Mouse (Mus musculus) layer of hippocampus, postnatal 36 days (tissue): ENCODE measurements around the gene Kif5a. TPM values are rescaled to one million over a fixed set of nuclear protein-coding genes. Genes with fewer than 3 reads are reported as not detected.
"Not testable (repeated sequence)": the region's sequence is repeated elsewhere in the genome, so short reads cannot be mapped to it uniquely, and the experiment has no call there.

ENCODE experiments used
- DNase-seq, 2 experiments: peaks; one replicate each; pipeline ENCODE4 v3.0.0; 2022
- total RNA-seq, 2 experiments: library from RNA; stranded (reverse); gene quantifications; 2 replicates each; pipeline ENCODE4 v1.2.3; 2021

Kif5a gene
- total RNA-seq, 2 experiments from 2014 or later, result 715 to 742 TPM

DNA sequence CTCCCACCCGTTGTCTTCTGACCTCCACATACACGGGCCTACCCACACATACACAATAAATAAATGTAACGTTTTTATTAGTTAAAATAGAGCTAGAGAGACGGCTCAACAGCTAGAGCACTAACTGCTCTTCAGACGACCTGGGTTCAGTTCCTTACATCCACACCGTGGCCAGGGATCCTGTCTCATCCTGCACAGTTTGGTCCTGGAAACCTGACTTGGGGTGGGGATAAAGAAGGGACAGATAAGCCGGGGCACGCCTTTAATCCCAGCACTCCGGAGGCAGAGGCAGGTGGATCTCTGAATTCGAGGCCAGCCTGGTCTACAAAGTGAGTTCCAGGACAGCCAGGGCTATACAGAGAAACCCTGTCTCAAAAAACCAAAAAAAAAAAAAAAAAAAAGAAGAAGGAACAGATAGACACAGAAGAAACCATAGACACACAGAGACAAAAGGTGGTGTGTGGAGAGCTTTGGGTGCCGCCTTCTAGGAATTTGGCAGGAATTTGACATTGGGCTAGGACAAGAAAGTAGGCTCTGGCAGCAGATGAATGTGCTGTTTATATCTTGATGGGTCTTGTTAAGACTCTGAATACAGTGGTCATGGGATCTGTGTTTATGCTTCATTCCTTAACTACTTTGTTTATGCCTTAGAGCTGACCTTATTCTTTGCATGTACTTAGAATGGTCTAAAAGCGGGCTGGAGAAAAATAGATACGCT, 49.3 kb downstream of the Kif5a start:
- DNase-seq, result no peak

DNA sequence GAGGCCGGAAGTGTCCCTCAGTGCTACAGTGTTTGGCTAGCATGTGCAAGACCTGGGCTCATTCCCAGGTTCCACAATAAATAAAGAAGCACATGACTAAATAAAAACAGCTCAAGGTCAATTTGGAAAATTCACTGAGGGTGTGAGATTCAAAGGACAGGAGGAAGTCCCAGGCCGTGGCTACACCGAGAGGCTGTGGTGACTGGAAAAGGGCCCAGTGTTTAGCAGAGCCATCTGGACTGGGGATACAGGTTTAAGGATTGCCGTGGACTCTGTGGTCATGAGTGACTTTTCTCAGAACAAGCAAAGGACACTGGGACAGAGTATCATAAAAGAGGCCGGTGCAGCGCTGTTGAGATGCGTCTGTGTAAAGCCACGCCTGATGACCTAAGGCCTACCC, 49.9 kb downstream of the Kif5a start:
- no peak for DNase-seq

DNA sequence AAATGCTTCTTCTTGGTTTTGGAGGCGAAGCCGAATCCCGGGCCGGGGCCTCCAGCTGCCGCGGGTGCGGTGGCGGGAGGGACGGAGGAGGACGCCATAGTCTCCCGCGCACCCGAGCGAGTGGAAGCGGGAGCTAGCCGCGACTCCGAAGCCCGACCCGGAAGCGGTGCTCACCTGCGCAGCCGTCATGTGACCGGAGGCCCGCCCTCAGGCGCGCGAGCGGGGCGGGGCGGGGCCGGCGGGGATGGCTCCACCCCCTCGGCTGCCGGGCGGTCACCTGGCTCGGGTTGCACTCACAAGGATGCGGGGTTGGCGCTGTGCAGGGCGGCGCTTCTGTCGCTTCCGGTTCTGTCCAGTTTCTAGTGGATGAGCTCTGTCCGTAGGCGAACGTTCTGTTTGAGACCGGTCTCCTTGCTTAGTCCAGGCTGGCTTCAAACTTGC, 51.7 kb downstream of the Kif5a start, which contains the start of gene Pip4k2c:
Pip4k2c (minus strand) TSS at position 172 of the 441 bp plus-strand sequence.
- DNase-seq, result peak; percentile 88 to 90

DNA sequence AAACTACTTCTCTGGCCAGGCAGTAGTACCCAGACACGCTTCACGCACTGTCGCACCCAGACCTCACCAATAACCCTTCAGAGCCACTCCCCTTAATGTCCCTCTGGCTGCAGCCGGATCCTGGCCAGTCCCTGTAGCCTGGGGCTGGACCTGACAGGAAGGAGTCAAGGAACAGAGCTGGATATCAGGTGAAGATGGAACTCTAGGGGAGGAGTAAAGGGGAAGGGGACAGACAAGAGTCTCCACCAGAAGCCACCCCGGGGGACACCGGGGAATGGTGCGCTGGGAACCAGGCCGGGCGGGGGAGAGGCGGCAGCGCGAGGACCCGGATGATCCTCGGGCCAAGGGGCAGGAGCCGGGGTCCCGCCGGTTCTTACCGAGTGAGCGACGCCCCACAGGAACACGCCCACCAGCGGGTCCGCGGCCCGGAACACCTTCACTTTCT, 52.2 kb downstream of the Kif5a start:
- DNase-seq, result no peak

DNA sequence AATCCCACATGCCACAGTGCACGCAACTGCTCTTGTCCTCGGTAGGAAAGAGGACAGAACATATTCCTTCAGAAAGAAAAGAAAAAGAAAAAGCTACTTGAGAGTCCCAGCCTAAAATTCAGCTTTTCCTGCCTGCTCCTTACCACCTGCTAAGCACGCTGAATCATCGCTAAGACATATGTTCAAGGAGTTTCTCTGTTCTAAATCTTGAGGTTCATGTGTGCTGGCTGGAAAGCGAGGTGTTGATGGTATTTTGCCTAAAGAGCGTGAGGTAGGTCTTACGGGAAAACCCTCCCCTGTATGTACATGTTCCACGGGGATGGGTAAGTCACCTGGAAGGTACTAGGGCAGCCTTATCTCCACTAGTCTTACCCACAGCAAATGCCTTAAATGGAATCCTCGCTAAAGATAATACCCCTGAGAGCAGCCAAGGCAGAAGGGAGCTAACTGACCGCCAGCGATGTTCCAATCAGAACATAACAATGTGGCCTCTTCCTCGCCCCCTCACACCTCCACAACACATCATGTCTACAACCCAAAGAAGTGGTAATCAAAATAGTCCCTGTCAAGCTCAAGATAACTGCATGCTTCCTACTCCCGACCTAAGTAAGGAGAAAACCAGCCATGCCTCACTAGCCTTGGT, 53.1 kb downstream of the Kif5a start:
- DNase-seq, result no peak

DNA sequence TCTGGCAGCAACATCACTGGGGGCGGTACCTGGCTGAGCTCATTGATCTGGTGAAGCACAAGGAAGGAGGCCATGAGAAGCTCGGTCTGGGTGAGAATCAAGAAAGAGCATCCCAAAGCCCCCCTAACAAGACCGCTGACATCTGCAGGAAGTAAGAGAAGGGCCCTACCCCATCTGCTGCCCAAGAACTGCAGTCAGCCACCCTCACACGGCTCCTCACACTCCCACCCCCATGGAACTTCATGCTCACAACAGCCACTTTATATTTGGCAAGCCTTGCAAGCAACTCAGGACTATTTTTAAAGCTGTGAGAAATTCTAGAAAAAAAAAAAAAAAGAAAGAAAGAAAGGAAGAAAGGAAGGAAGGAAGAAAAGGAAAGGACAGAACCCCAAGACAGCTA, 54.2 kb downstream of the Kif5a start:
- DNase-seq, result no peak

DNA sequence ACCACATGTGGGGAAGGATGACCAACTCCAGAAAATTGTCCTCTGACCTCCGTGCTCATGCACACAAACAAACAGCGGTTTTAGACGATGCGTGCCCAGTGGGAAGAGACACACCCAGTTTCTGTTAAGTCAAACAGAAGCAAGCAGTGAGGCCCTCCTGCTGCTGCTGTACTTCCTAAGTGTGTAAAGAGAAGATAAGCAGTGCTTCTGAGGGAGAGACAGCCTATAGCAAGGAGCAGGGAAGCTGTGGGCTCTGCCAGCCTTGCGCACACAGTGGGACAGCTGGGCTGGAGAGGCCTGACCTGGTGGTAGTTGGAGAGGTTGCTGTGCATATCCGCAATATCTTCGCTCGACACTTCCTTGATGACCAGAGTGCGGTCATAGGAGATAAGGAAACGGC, 57.8 kb downstream of the Kif5a start:
- no peak for DNase-seq

DNA sequence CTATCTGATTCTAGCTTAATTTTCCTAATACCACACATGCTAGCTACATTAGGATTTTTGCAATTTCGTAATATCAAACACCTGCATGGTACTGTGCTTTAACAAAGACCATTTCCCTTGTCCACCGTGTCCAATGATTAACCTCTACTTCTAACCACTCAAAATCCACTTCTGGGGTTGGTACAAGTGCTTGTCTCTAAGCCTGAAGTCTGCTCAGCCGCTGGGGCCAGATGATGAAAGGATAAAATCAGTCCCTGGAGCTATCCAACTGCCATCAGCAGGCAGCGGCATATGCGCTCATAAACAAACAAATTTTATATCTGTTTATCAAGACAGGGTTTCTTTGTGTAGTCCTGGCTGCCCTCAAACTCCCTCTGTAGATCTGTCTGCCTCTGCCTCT, 58.6 kb downstream of the Kif5a start:
- no peak for DNase-seq

DNA sequence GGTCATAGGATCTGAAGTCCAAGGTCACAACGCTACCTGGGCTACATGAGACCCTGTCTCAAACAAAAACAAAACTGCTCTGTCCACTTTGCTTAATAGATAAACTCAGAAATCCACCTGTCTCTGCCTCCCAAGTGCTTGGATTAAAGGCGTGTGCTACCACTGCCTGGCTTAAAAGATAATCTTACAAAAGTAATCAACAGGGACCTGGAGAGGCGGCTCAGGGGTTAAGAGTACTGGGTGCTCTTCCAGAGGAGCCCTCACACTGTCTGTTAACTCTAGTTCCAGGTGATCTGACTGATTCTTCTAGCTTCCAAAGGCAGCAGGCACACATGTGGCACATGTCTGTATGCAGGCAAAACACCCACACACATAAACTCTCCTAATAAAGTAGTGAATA, 60.0 kb downstream of the Kif5a start:
- no peak for DNase-seq

DNA sequence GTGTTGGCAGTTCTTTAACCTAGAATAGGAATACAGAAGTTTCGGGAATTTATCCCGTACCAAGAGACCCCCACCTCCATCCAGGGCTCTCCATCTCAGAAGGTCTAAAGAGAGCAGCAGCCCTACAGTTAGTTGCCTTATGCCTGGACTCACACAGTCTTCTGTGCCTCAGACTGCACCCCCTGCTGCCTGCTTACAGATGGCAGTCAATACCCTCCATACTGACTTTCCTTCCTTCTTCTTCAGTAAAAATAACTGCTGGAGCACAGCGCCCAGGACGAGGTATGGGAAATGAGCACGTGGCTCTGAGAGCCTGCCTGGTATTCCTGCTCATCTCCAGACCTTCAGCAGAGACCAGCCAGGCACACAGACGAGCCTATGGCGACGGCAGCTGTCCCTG, 62.9 kb downstream of the Kif5a start:
- DNase-seq, result no peak

DNA sequence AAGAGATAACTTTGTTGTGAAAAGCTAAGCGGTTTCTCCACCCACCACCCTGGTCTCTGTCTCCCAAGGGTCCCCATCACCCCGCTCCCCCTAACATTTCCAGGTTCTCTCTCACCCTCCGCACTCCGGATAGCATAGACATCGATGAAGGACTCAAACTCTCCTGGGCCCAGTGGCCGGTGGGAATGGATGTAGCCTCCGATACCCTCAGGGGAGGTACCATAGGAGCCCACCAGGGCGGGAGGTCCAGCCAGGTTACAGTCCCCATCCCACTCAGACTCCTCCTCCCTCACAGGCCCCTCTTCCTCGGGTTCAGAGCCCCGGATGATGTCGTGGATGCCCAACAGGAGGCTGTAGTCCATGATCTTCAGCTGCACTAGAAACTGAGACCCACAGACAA, 63.7 kb downstream of the Kif5a start:
- no peak for DNase-seq

DNA sequence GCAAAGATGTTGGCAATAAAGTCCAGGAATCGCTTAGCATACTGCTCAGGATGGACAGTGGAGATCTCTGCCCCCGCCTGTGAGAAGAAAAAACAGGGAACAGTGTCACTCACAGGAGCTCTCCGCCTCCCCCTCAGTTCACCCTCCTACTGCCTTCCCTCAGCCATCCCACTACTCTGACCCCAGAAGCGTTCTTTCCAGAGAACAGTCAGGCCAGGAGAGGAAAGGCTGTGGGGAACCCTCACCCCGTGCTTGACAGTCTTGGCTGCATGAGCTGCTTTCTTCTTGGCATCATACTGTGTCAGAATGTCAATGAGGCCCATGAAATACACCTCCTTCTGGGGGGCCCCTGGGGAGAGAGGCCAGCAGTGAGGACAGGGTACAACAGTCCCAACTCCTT, 64.1 kb downstream of the Kif5a start:
- no peak for DNase-seq

DNA sequence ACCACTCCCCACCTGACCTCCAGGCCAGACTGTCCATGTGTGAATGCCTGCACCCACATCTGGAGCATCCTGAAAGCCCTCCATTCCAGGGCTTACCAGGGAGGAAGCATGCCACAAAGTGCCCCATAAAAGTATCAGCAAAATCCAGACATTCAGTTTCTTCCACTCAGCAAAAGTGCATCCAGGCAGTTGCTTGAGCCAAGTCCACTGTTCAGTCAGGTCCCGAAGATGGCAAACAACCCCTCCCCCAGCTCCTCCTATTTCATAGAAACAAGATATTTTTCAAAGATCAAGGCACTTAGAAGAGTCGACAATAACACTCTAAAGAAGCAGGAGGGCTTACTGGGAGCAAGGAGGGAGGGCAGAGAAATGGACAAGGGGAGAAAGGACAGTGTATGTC, 64.7 kb downstream of the Kif5a start:
- DNase-seq, result no peak

DNA sequence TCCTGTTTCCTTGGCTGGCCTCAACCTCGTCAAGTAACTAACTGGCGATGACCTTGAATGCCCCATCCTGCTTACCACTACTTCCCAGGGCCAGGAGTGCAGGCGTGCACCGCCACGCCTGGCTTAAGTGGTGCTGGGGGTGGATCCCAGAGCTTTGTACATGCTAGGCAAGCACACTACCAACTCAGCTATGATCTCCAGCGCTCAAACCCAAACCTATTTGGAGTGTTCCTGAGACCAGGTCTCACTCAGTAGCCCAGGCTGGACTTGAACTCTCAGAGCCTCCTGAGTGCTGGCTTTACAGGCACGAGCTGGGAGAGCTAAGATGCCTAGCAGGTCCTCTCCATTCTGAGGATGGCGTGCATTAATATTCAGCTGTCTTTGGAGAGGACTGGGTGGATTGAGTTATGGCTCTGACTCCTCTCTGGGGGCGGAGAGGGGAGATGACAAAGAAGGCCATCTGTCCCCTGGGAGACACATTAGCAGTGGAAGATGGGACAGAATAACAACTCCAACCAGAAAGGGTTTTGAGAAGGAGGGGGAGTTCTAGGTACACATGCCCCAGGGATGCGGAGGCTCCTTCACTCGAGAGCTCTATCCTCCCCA, 65.5 kb downstream of the Kif5a start:
- no peak for DNase-seq

DNA sequence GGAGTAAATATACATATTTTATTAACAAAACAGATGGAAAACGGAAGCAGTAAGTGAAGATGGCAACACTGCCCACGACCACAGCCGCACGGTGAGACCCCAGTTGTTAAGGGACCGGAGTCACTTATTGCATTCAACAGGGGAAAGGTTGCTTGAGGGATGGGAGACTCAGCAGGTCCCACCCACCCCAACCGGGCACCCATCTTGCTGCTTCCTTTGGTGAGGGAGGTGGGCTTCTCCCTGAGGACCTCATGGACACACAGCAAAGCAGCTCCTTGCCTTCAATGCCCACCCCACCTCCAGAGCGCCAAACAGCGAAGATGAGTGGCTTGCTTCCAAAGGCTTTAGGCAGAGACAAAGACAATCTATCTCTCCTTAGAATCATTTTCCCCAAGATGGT, 66.0 kb downstream of the Kif5a start:
- no peak for DNase-seq

DNA sequence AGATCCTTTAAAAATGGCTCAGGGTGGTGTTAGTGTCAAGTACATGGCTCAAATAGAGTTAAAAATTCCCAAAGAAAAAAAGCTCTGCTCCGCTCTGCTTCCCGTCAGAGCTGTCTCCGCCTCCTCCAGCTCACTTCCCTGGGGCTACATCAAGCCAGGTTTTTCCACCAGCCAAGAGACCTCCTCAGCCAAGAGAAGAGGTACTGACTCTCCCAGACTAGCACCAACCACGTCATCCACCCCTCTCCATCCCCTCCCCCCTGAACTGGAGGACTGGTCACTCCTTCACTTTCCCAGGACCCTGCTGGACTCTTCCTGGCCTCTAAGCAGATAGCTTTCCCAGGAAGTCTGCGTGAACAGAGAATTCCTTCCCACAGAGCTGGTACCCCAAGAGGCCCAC, 66.8 kb downstream of the Kif5a start:
- peak in 1 of 2 experiments; percentile 65 for DNase-seq

DNA sequence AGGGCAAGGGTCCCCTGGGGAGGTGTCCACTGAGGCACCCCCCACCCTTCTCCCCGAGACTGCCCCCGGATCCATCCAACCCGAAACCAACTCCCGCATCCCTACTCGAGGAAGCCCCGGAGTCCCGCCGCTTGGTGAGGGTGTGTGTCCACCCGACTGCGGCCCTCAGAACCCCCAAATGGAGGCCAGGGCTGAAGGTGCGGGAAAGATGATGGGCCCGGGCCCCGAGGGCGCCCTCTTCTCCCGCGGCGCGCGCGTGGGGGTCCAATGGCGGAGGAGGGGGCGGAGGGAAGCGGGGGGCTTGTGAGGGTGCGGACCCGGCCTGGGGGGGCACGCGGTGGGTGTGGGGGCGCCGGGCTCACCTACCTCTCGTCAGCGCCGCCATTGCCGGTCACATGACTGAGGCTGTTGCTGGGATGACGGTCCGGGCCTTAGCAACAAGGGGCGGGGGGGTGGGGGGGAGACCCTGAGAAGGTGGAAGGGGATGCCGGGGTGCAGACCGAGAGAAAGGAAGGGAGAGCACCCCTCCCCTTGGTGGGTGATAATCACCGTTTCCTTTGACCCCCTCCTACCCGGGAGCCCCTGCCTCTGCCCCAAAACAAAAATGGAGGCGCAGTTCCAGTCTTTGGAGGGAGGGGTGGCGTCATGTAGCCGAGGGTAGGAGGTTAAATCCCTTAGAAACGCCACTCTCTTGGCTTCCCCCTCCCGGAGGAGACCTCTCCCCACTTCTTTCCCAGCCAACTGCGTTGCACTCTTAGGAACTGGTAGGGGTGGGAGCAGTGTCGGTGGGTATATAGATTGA, 67.6 kb downstream of the Kif5a start, which contains the start of gene Dtx3:
Dtx3 (minus strand) TSS at position 401 of the 802 bp plus-strand sequence.
- no peak for DNase-seq

DNA sequence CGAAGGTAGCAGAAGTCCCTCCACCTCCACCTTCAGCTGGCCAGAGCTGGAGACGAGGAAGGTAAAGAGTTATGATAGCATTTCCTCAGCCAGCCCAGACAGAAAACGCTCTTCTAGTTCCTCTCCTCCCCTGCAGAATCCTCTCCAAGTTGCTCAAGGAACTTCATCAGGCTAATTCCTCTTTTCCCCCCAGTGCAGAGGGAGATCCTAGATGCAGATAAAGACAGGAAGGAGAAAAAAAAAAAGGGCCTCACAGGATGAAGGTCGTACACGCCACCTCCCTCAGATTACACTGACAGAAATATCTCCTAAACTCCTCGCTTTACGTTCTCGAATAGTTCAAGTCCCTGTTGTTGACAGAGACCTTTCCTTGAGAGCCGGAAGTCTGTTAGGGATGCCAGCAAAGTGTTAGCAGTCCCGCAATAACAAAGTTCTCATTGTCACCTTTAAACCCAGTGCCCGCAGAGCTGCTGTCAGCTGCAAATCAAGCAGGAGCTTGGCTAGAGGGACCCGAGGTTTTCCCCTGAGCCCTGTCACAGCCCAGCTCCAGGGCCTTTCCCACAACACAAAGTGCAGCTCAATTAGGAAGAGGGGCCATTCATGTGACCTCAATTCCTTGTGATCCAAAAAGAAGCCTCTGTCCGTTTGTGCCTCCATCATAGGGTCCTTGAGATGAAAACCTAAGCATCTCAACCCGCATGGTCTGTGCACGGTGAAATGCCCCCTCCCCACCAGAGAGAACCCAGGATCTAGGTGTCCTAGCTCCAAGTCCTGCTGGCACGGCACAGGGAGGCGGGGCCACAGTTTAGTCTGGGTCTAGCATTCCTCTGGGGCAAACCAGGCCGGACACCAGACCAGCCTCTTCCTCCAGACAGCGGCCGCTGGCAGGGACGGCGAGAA, 68.5 kb downstream of the Kif5a start:
- peak in 1 of 2 experiments; percentile 55 for DNase-seq

DNA sequence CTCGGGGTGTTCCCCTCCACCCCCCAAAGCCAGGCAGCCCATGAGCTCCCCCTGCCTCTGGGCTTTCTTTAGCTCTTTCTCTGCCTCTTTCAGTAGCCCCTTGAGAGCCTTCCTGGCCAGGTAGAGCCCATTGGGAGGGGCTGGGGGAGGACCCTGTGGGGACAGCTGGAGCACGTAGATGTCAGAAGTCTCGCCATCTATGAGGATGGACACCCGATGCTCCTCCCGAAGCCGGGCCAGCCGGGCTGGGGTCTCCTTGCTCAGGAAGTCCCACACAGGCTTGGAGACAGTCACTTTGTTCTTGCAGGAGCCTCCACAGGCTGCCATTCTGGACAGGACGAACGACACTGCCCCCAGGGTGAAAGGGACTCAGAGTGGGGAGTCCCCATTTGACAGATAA, 70.1 kb downstream of the Kif5a start:
- no peak for DNase-seq

DNA sequence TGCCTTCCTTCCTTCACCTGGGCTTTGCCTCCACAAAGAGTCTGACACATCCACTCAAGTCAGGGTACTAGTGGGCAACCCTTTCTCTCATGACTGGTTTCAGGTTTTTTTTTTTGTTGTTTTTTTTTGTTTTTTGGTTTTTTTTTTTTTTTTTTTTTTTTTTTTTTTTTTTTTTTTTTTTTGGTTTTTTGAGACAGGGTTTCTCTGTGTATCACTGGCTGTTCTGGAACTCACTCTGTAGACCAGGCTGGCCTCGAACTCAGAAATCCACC, 71.2 kb downstream of the Kif5a start:
- not testable (repeated sequence) for DNase-seq

DNA sequence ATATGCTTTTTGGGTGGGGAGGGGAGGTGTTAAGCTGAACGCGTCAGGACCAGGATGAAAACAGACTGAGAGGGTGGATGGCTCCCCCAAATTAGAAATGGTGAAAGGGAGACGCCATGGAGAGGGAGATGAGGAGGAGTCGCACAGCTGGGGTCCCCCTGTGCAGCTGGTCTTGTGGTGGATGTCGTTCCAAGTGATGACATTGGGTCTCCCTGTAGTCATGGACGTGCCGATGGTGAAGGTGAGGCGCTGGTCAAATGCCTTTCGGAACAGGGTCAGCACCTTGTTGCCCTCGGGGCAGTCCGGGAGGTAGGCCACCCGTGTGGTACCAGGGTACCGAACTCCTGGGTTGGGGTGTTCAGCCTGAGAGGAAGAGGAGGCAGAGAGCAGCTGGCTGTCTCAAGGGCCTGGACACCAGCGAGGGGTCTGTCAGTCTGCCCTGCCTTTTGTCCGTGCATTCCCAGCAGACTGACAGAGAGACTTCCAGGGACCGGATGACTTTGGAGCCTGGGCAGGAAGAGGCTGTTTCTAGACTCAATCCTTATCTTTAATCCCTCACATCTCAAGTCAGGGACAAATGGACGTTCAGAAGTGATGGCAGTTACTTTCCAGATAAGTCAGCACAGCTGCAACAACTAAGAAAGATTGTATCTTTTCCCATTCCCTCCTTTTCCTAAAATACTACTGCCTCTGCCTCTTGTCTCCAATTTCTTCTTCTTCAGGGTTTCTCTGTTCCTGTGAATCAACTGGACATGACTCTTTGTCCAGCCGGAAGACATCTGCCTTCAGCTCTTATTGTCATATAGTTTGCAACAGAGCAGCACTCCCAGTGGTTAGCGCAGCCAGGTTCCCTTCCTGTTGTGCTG, 71.7 kb downstream of the Kif5a start:
- DNase-seq, result no peak
